Mouse (Mus musculus) testis, adult 2 months (tissue): ENCODE measurements around the gene Galnt14. TPM values are rescaled to one million over a fixed set of nuclear protein-coding genes. Genes with fewer than 3 reads are reported as not detected.

Source experiments
- H3K27ac ChIP-seq: fragments of 200-500 bp; 2 replicates; pipeline ENCODE4 v1.5.1; 2012; ENCODE audit warnings: low read depth, low read length; ENCODE audit not compliant: control insufficient read depth, insufficient read depth
- H3K27me3 ChIP-seq: fragments of 200-500 bp; 2 replicates; pipeline ENCODE4 v1.6.1; 2012; ENCODE audit warnings: mild to moderate bottlenecking, low read length, moderate library complexity; ENCODE audit not compliant: control insufficient read depth, insufficient read depth
- H3K36me3 ChIP-seq: fragments of 200-500 bp; 2 replicates; pipeline ENCODE4 v1.6.1; 2012; ENCODE audit warnings: mild to moderate bottlenecking, low read length; ENCODE audit not compliant: control insufficient read depth, insufficient read depth
- H3K4me1 ChIP-seq: fragments of 200-500 bp; 2 replicates; pipeline ENCODE4 v1.6.1; 2012; ENCODE audit warnings: low read length; ENCODE audit not compliant: control insufficient read depth, insufficient read depth
- H3K4me3 ChIP-seq: fragments of 200-500 bp; 2 replicates; pipeline ENCODE4 v1.5.1; 2012; ENCODE audit warnings: low read depth, mild to moderate bottlenecking, low read length, moderate library complexity, mixed read lengths; ENCODE audit not compliant: control insufficient read depth
- CTCF ChIP-seq: fragments of 200-500 bp; IDR thresholded peaks from 2 replicates; pipeline ENCODE4 v1.5.1; 2012; ENCODE audit warnings: low read depth, mild to moderate bottlenecking, inconsistent platforms, low read length, moderate library complexity; ENCODE audit not compliant: control insufficient read depth, insufficient read depth, insufficient replicate concordance
- POLR2A ChIP-seq: fragments of 200-500 bp; IDR thresholded peaks from 2 replicates; pipeline ENCODE4 v1.6.1; 2012; ENCODE audit warnings: low read depth, mild to moderate bottlenecking, inconsistent platforms, low read length, moderate library complexity; ENCODE audit not compliant: control insufficient read depth
- polyA plus RNA-seq: library from polyadenylated mRNA; depleted of rRNA; stranded (reverse); fragments of >200 nt; gene quantifications from 2 replicates; pipeline ENCODE4 v1.2.3, GENCODE M21; 2012

Galnt14 gene
- polyA plus RNA-seq, 1 experiment, result 3.9 TPM

- Histone ChIP-seq H3K4me1 (no peaks in the 10 kb centered on the region), H3K4me3 (no peak overlapping the region), H3K27me3 (no peaks in the 10 kb centered on the region), H3K27ac (no peak overlapping the region), H3K36me3 (no peaks in the 10 kb centered on the region)
- TF ChIP-seq CTCF (no peak), POLR2A (no peak)
Observed at GRCm38 (mm10) chr17:73694206-73694952, 15.9 kb downstream of the Galnt14 start.

GRCm38 (mm10) chr17:73688261-73688660, 22.0 kb downstream of the Galnt14 start:
- no peaks in the 10 kb centered on the region for H3K36me3 ChIP-seq
- no peak overlapping the region for H3K27ac ChIP-seq
- H3K27me3 ChIP-seq, result no peaks in the 10 kb centered on the region
- no peak for TF ChIP-seq POLR2A
- no peak for TF ChIP-seq CTCF
- H3K4me3 ChIP-seq, result no peak overlapping the region
- no peaks in the 10 kb centered on the region for H3K4me1 ChIP-seq

DNA sequence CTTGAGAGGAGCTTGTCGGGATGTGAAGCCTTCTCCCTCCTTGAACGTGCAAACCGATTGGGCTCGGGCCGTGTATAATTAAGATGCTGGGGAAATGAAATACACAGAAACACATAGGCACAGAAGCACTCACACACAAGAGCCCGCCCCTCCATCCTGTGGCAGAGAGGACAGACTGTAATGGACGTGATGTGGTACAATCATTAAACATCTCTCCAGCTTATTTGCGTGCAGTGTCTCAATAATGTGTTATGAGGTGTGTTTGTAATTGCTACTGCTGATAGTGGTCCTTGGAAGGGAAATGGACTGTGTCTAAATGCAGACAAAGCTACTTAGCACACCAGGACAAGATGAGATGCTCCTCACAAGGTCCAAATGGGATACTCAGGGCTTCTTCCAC, 24.0 kb downstream of the Galnt14 start:
- TF ChIP-seq POLR2A, result no peak
- no peak for TF ChIP-seq CTCF
- Histone ChIP-seq H3K27me3 (no peaks in the 10 kb centered on the region), H3K27ac (no peak overlapping the region), H3K4me1 (no peaks in the 10 kb centered on the region), H3K4me3 (no peak overlapping the region), H3K36me3 (no peaks in the 10 kb centered on the region)

DNA sequence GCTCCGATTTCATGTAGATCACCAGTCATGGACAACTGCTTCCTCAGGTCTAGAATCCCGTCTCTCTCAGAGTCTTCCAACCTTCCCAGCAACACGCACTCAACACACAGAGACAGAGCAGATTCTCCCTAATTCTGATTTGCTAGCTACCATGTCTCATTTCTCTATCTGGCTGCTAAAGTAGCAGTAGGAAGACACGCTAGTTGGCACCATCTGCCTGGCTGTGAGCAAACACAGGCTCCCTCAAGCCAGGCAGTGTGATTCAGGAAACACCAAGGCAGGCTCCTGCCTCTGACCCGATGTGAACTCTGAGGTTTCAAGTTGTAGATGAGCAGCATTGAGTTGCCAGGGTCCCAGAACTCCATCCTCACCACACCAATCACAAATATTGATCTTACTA, 25.5 kb downstream of the Galnt14 start:
- Histone ChIP-seq H3K4me1 (no peaks in the 10 kb centered on the region), H3K27me3 (no peaks in the 10 kb centered on the region), H3K36me3 (no peaks in the 10 kb centered on the region), H3K27ac (no peak overlapping the region), H3K4me3 (no peak overlapping the region)
- TF ChIP-seq POLR2A (no peak), CTCF (no peak)

DNA sequence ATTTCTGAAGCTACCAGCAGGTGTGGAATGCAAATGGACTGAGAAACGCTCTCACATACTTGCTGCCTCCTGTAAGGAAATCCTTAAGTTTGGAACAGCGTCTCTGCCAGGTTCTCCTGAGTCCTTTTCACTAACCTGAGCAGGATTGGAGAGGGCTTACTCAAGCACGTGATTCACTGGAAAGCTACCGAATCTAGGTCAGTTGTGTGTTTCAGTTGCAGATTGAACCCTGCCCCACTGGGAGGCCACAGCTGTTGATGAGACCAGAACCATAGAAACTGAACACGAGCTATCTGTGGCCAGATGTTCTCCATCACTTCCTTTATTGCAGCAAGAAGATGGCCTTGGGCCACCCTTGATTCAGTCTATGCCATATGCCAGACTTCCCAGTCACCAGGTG, 38.3 kb downstream of the Galnt14 start:
- H3K27me3 ChIP-seq, result no peaks in the 10 kb centered on the region
- no peaks in the 10 kb centered on the region for H3K36me3 ChIP-seq
- no peak for TF ChIP-seq CTCF
- no peak for TF ChIP-seq POLR2A
- H3K4me3 ChIP-seq, result no peak overlapping the region
- H3K27ac ChIP-seq, result no peak overlapping the region
- H3K4me1 ChIP-seq, result no peaks in the 10 kb centered on the region

DNA sequence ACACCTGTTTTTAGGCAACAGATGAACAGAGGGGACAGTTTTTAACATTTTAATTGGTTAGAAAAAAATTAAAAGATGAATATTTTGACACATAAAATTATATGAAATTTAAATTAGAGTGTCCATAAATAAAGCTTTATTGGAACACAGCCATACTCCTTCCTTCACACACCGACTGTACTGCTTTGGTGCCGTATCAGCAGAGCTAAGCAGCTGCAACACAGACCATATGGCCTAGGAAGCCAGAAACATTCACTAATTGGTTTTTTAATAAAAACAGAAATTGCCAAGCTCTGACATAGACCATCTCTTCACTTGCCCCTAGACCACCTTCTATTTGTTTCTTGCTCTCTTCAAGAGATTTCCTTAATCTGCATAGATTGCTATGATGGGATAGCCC, 40.2 kb downstream of the Galnt14 start:
- Histone ChIP-seq H3K27me3 (no peaks in the 10 kb centered on the region), H3K36me3 (no peaks in the 10 kb centered on the region), H3K27ac (no peak overlapping the region), H3K4me1 (no peaks in the 10 kb centered on the region), H3K4me3 (no peak overlapping the region)
- TF ChIP-seq CTCF (no peak), POLR2A (no peak)

DNA sequence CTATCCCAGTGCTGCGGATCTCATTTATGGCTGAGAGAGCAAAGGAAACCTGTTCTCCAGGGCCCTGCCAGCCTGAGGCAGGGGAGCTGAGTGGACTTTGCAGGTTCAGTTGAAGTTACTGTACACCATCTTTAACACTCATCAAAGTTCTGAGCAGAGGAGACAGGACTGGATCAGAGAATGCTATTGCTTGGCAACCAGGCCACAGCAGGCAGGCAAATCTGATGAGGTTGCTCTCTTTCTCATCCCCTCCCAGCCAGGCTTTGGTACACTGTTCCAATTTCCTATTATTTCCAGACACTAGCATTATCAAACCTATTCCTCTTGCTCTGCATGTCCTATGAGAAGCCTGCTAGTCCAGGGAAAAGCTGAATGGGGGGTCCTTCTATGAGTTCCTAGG, 41.3 kb downstream of the Galnt14 start:
- no peaks in the 10 kb centered on the region for H3K4me1 ChIP-seq
- H3K27ac ChIP-seq, result no peak overlapping the region
- no peaks in the 10 kb centered on the region for H3K27me3 ChIP-seq
- H3K36me3 ChIP-seq, result no peaks in the 10 kb centered on the region
- TF ChIP-seq CTCF (no peak), POLR2A (no peak)
- no peak overlapping the region for H3K4me3 ChIP-seq
